Mouse (Mus musculus): ENCODE data around the gene Lama2. TPM values are rescaled to one million over a fixed set of nuclear protein-coding genes. Genes with fewer than 3 reads are reported as not detected.

Lama2 gene
- polyA plus RNA-seq, 1 experiment from 2014 or later = 5.7 TPM

DNA sequence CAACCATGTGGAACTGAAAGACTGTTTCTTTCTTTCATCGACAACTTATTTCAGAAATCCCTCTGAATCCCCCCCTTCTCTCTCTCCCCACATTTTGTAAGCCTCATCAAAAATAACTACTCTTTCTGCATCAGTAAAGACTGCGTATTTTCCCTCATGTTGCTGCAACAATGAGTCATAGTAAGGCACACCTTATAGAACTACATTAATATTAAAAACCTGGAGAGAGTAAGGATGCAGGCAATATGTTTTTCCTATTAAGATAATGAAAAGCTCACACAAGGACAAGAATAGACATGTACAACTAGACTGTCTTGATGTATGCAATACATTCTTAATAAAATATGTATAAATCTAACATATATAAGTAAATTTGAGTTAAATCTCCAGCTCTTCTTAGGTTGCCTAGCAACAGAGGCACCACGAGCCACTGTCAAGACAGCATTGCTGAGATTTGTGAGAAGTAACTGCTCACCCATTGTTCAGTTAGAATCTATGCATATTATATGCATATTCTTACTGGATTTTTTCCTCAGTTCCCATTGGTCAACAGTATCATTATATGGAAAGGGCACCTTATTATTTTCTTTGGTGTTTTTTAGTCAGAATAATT is 110.6 kb downstream of the Lama2 start:
- WGBS = 44% methylated on average over 3 of the region's 3 CpGs

GRCm38 (mm10) chr10:27500863-27501262 is 118.7 kb downstream of the Lama2 start:
- Histone ChIP-seq H3K9me3 (no peaks in the 10 kb centered on the region), H3K4me2 (no peak overlapping the region), H3K27ac (replicated peaks) (no peak overlapping the region), H3K27me3 (no peaks in the 10 kb centered on the region), H3K4me3 (no peak overlapping the region), H3K9ac (no peak overlapping the region), H3K36me3 (no peaks in the 10 kb centered on the region), H3K4me1 (replicated peaks) (no peaks in the 10 kb centered on the region)
- ATAC-seq (ENCODE audit: low FRiP score, low read depth) = no peak
- 78% methylated on average over 3 of the region's 3 CpGs for WGBS

More for the DNA sequence above, 110.6 kb downstream of the Lama2 start:
- Histone ChIP-seq H3K4me2 (no peak overlapping the region), H3K27me3 (no peaks in the 10 kb centered on the region), H3K27ac (replicated peaks) (peak overlapping the region; percentile 34; the same call in 1 of the 2 replicates), H3K9me3 (no peaks in the 10 kb centered on the region), H3K9ac (no peak overlapping the region), H3K4me3 (no peak overlapping the region), H3K36me3 (no peaks in the 10 kb centered on the region), H3K4me1 (replicated peaks) (peaks cover 6% of the 10 kb centered on the region; the same call in 1 of the 2 replicates)
- ATAC-seq (ENCODE audit: low FRiP score, low read depth) = peak; percentile 87

DNA sequence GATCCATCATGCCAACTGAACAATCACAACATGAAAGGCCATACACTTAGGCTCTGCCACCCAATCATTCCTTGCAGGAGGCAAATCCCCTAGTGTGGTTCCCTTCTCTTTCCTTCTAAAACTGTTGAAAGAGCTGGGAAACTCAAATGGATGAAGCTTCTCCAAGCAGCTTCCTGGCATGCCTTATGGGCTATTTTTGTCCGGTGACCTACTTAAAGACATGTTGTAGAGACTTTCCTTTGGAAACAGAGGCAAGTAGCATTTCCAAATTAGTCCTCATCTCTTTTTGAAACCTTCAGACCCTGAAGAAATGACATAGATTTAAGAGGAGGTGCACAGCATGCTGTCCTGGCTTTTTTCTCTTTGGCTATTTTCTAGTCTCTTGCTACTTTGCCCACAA is 131.1 kb downstream of the Lama2 start:
- WGBS = 79% methylated on average over 1 of the region's 1 CpGs
- no peaks in the 10 kb centered on the region for H3K36me3 ChIP-seq
- no peak overlapping the region for H3K27ac ChIP-seq (replicated peaks)
- H3K27me3 ChIP-seq = no peaks in the 10 kb centered on the region
- no peak overlapping the region for H3K4me2 ChIP-seq
- no peak for ATAC-seq (ENCODE audit: low FRiP score, low read depth)
- no peak overlapping the region for H3K9ac ChIP-seq
- no peak overlapping the region for H3K4me3 ChIP-seq
- H3K4me1 ChIP-seq (replicated peaks) = no peaks in the 10 kb centered on the region
- H3K9me3 ChIP-seq = no peaks in the 10 kb centered on the region

- Histone ChIP-seq H3K27ac (replicated peaks) (no peak overlapping the region), H3K4me2 (no peak overlapping the region), H3K36me3 (no peaks in the 10 kb centered on the region), H3K4me1 (replicated peaks) (no peaks in the 10 kb centered on the region), H3K27me3 (no peaks in the 10 kb centered on the region), H3K9me3 (no peaks in the 10 kb centered on the region), H3K4me3 (no peak overlapping the region), H3K9ac (no peak overlapping the region)
- 85% methylated on average over 1 of the region's 1 CpGs for WGBS
- no peak for ATAC-seq (ENCODE audit: low FRiP score, low read depth)
These were observed 135.5 kb downstream of the Lama2 start for GRCm38 (mm10) chr10:27484041-27484440.

DNA sequence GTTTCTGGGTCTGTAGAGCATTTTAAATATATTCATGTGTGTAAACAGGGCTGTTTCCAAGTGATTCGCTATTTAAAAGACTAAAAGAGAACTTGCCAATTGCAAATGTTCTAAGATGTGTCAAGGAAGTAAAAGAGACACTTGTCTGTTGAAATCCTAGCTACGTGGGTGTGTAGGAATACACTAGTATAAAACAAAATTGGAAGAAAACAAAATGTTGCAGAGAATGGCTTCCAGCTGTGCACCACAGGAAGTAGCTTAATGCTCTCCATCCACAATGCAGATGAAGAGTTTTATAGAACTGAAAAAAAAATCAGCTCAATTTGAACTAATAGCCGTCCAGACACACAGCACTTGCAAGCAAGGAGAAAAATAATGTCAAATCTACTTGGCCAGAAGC is 144.0 kb downstream of the Lama2 start:
- Histone ChIP-seq H3K9me3 (no peaks in the 10 kb centered on the region), H3K4me3 (no peak overlapping the region), H3K27me3 (no peaks in the 10 kb centered on the region), H3K4me1 (replicated peaks) (no peaks in the 10 kb centered on the region), H3K27ac (replicated peaks) (no peak overlapping the region), H3K4me2 (no peak overlapping the region), H3K9ac (no peak overlapping the region), H3K36me3 (no peaks in the 10 kb centered on the region)
- 39% methylated on average over 3 of the region's 3 CpGs for WGBS
- ATAC-seq (ENCODE audit: low FRiP score, low read depth) = no peak

GRCm38 (mm10) chr10:27468274-27468673 is 151.3 kb downstream of the Lama2 start:
- 33% methylated on average over 1 of the region's 1 CpGs for WGBS
- ATAC-seq (ENCODE audit: low FRiP score, low read depth) = 0 out of 2 replicates have a peak, but pooled peaks have one; percentile 42

DNA sequence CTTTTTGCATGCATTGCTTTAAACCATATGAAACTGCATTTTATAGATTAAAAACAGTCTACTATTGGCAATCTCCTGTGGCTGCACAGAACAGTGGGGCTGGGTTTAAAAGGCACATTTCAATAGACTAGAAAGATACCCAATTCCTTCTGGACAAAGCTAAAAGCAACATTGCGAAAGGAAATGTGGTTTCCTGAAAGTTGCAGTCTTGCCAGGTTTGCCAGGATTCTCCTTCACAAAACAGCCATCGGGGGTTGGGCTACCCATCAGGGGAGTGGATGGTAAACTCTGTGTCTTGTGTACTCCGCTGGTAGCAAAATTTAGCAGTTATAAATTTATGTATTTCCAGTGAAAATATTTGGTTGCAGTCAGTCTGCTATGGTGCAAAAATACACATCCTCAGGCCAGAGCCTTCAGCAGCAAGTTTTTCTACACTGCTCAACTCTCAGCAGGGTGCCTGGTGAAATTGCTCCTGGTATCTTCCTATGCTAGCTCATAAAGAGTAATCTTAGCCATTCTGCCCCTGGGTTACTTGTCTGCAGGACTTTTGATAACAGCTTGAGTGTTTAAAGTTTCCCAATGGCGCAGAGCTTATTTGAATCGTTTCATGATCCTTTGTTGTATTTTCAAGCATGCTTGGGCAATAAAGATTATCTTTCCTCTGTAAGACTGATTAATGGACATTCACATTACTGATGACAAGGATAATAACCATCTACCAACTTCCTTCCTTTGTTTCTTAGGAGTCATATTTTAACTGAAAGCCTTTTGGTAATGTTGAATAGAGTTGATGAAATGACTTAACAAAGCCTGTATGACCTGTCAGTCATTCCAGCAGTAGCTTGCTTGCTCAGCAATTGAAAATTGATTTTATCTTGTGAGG is 205.7 kb downstream of the Lama2 start:
- Histone ChIP-seq H3K36me3 (no peaks in the 10 kb centered on the region), H3K9me3 (no peaks in the 10 kb centered on the region), H3K27ac (replicated peaks) (no peak overlapping the region), H3K4me3 (no peak overlapping the region), H3K4me1 (replicated peaks) (no peaks in the 10 kb centered on the region), H3K27me3 (no peaks in the 10 kb centered on the region), H3K9ac (no peak overlapping the region), H3K4me2 (no peak overlapping the region)
- ATAC-seq (ENCODE audit: low FRiP score, low read depth) = no peak
- 75% methylated on average over 5 of the region's 5 CpGs for WGBS

More at GRCm38 (mm10) chr10:27468274-27468673, 151.3 kb downstream of the Lama2 start:
- Histone ChIP-seq H3K4me2 (no peak overlapping the region), H3K36me3 (no peaks in the 10 kb centered on the region), H3K4me1 (replicated peaks) (no peaks in the 10 kb centered on the region), H3K9me3 (no peaks in the 10 kb centered on the region), H3K9ac (no peak overlapping the region), H3K27me3 (no peaks in the 10 kb centered on the region), H3K4me3 (no peak overlapping the region), H3K27ac (replicated peaks) (no peak overlapping the region)

GRCm38 (mm10) chr10:27390753-27391152 is 228.8 kb downstream of the Lama2 start:
- H3K36me3 ChIP-seq = no peaks in the 10 kb centered on the region
- no peaks in the 10 kb centered on the region for H3K27me3 ChIP-seq
- no peak overlapping the region for H3K4me2 ChIP-seq
- 78% methylated on average over 1 of the region's 1 CpGs for WGBS
- no peak for ATAC-seq (ENCODE audit: low FRiP score, low read depth)
- no peak overlapping the region for H3K4me3 ChIP-seq
- H3K27ac ChIP-seq (replicated peaks) = no peak overlapping the region
- H3K4me1 ChIP-seq (replicated peaks) = no peaks in the 10 kb centered on the region
- H3K9me3 ChIP-seq = no peaks in the 10 kb centered on the region
- no peak overlapping the region for H3K9ac ChIP-seq

DNA sequence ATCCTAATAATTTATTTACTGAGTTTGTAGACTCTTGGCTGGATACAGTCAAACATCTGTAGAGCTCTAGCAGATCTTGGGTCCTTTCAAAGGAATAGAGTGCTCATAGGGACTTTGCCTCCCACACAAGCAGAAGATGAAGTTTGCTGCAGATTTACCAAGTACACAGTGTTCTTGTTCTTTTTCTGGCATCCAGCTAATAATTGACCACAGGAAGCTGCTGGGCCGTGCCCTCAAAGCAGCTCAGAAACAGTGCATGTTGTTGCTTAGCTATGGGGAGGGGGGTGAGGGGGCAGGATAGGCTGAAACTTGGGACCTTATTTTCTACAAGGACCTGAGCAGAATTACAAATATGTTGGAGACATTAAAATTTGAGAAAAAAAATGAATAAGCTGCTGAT is 232.0 kb downstream of the Lama2 start:
- ATAC-seq (ENCODE audit: low FRiP score, low read depth) = peak; percentile 66; the same call in 1 of the 2 replicates
- Histone ChIP-seq H3K4me1 (replicated peaks) (no peaks in the 10 kb centered on the region), H3K27ac (replicated peaks) (no peak overlapping the region), H3K4me2 (no peak overlapping the region), H3K9me3 (no peaks in the 10 kb centered on the region), H3K36me3 (no peaks in the 10 kb centered on the region), H3K4me3 (no peak overlapping the region), H3K27me3 (no peaks in the 10 kb centered on the region), H3K9ac (no peak overlapping the region)
- 43% methylated on average over 1 of the region's 1 CpGs for WGBS

DNA sequence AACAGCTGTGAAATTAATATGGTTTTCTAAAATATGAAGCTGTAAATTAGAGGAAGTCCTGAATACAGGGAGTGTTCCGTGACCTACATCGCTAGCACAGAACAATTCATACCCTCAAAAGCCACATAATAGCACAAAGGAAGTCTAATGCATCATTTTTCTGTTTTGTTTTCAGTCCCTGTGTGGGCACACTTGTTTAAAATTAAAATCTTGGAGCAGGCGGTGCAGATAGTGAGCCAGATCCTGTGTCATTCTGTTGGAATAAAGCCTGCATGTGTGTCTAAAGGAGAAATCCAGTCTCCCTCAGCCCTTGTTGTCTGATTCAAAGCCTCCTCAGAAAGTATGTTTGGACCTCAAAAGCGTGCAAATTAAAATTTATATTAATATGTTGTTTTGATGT is 234.9 kb downstream of the Lama2 start:
- no peak for ATAC-seq (ENCODE audit: low FRiP score, low read depth)
- no peaks in the 10 kb centered on the region for H3K36me3 ChIP-seq
- H3K4me2 ChIP-seq = no peak overlapping the region
- no peak overlapping the region for H3K4me3 ChIP-seq
- 76% methylated on average over 4 of the region's 4 CpGs for WGBS
- no peaks in the 10 kb centered on the region for H3K4me1 ChIP-seq (replicated peaks)
- no peak overlapping the region for H3K27ac ChIP-seq (replicated peaks)
- no peaks in the 10 kb centered on the region for H3K27me3 ChIP-seq
- no peaks in the 10 kb centered on the region for H3K9me3 ChIP-seq
- H3K9ac ChIP-seq = no peak overlapping the region

GRCm38 (mm10) chr10:27382887-27383609 is 236.5 kb downstream of the Lama2 start:
- Histone ChIP-seq H3K27ac (replicated peaks) (no peak overlapping the region), H3K9me3 (no peaks in the 10 kb centered on the region), H3K9ac (no peak overlapping the region), H3K4me3 (no peak overlapping the region), H3K36me3 (no peaks in the 10 kb centered on the region), H3K4me1 (replicated peaks) (no peaks in the 10 kb centered on the region), H3K27me3 (no peaks in the 10 kb centered on the region), H3K4me2 (no peak overlapping the region)
- 55% methylated on average over 2 of the region's 2 CpGs for WGBS
- ATAC-seq (ENCODE audit: low FRiP score, low read depth) = no peak

DNA sequence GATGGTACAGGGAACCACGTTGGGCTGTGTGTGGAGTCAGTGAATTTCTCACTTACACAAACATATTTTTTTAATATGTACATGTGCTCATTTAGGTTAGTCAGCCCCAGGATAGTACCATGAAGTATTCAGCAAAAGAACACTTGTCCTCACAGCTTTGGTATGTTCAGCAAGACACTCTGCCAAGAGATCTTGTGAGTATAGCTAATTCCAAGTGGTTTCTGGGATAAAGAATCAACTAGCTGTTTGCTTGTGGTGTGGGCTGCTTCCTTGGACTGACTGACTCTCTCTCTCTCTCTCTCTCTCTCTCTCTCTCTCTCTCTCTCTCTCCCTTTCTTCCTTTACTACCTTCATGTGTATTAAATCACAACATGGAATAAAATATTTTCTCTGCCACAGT is 241.3 kb downstream of the Lama2 start:
- Histone ChIP-seq H3K4me2 (no peak overlapping the region), H3K9me3 (no peaks in the 10 kb centered on the region), H3K36me3 (no peaks in the 10 kb centered on the region), H3K9ac (no peak overlapping the region), H3K4me3 (no peak overlapping the region), H3K27me3 (no peaks in the 10 kb centered on the region), H3K4me1 (replicated peaks) (no peaks in the 10 kb centered on the region), H3K27ac (replicated peaks) (no peak overlapping the region)
- 55% methylated on average over 1 of the region's 1 CpGs for WGBS
- ATAC-seq (ENCODE audit: low FRiP score, low read depth) = no peak

Measured in hindbrain, embryonic 15.5 days (tissue).